Mouse (Mus musculus): Measurements from ENCODE around the gene Ppp1r12b.

DNA sequence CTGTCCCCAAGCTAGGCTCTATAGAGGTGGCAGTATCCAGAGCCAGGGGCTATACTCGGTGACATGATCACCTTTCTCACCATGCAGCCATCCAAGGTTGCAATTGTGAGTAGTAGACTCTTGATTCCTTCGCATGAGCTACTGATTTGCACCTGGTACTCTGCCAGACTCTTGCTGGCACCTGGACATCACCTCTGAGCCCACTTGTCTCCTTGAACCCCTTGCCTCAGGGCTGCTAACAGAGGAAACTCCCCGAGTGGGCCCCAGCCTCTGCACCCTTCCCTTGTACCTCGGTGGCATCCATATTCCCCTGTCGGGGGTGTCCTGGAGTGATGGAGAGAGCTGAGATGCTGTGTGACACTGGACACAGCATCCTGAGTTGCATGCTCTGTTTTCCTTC lies 234.3 kb downstream of the Ppp1r12b start:
- no peak for TF ChIP-seq POLR2A (IDR thresholded peaks at IDR 0.05; ENCODE audit: low read depth, low read length)
- no peak for TF ChIP-seq CTCF (IDR thresholded peaks at IDR 0.05; ENCODE audit: extremely low read depth, insufficient read depth, insufficient read length, insufficient replicate concordance)

Measured in spleen, adult 2 months (tissue).